ENCODE assay signal across 21 mouse cellular contexts in genomic region chr4:108843336-108843735, GRCm38 (mm10). TPM values are rescaled to one million over a fixed set of nuclear protein-coding genes. Genes with fewer than 3 reads are reported as not detected.
A peak's percentile ranks its signal among the peaks of the same experiment; 100 is the strongest.
DNase-seq lines count a peak whose midpoint lies in the region; ATAC-seq lines count a peak whose summit lies in the region.
"Had no signal": no experiment of that assay in that cellular context is flagged by ENCODE, and none has a peak within 500 bp of the region (broad histone marks: within the 10 kb centered on the region; RNA-seq: fewer than 3 reads in every experiment).

No protein-coding gene starts in this region.

- no peak overlapping the region for H3K9ac ChIP-seq in forebrain, embryonic 15.5 days (replicated peaks)
- no peak overlapping the region for H3K9ac ChIP-seq in hindbrain, embryonic 14.5 days
- no peak overlapping the region for H3K9ac ChIP-seq in neural tube, embryonic 11.5 days (ENCODE audit: low read length)
- H3K9ac ChIP-seq: embryonic facial prominence, embryonic 13.5 days; heart, embryonic 12.5 days; hindbrain, embryonic 13.5 days; intestine, embryonic 15.5 days had no signal

- peak overlapping the region; percentile 62 for H3K27ac ChIP-seq in forebrain, embryonic 10.5 days
- no peak overlapping the region for H3K27ac ChIP-seq in forebrain, embryonic 15.5 days (replicated peaks)
- peak overlapping the region; percentile 75 for H3K27ac ChIP-seq in hindbrain, embryonic 10.5 days
- H3K27ac ChIP-seq in hindbrain, embryonic 14.5 days = no peak overlapping the region
- H3K27ac ChIP-seq in neural tube, embryonic 11.5 days (ENCODE audit: low read depth, low read length) = peak overlapping the region; percentile 8; the same call in 1 of the 2 replicates
- H3K27ac ChIP-seq: embryonic facial prominence, embryonic 13.5 days; hindbrain, embryonic 13.5 days; intestine, embryonic 15.5 days had no signal

- peaks cover 24% of the 10 kb centered on the region for H3K36me3 ChIP-seq in forebrain, embryonic 10.5 days (replicated peaks)
- H3K36me3 ChIP-seq in forebrain, embryonic 15.5 days = no peaks in the 10 kb centered on the region
- H3K36me3 ChIP-seq in hindbrain, embryonic 10.5 days = peaks cover 20% of the 10 kb centered on the region
- H3K36me3 ChIP-seq in hindbrain, embryonic 14.5 days (replicated peaks; ENCODE audit: control insufficient read depth, insufficient read depth) = no peaks in the 10 kb centered on the region
- no peaks in the 10 kb centered on the region for H3K36me3 ChIP-seq in neural tube, embryonic 11.5 days (ENCODE audit: control insufficient read depth, insufficient read depth, low read length)
- H3K36me3 ChIP-seq: intestine, embryonic 15.5 days had no signal

- H3K4me1 ChIP-seq in forebrain, embryonic 10.5 days = peaks cover 24% of the 10 kb centered on the region
- peaks cover 8% of the 10 kb centered on the region for H3K4me1 ChIP-seq in forebrain, embryonic 15.5 days
- H3K4me1 ChIP-seq in hindbrain, embryonic 10.5 days (replicated peaks) = peaks cover 17% of the 10 kb centered on the region
- 0 out of 2 replicates have a peak, but pooled peaks cover 5% of the 10 kb centered on the region for H3K4me1 ChIP-seq in hindbrain, embryonic 14.5 days (replicated peaks; ENCODE audit: control insufficient read depth, insufficient read depth, low read length)
- no peaks in the 10 kb centered on the region for H3K4me1 ChIP-seq in neural tube, embryonic 11.5 days (ENCODE audit: control insufficient read depth, insufficient read depth, low read length)
- H3K4me1 ChIP-seq: embryonic facial prominence, embryonic 13.5 days; intestine, embryonic 15.5 days had no signal

- no peaks in the 10 kb centered on the region for H3K27me3 ChIP-seq in forebrain, embryonic 10.5 days (ENCODE audit: poor library complexity, severe bottlenecking)
- no peaks in the 10 kb centered on the region for H3K27me3 ChIP-seq in forebrain, embryonic 15.5 days
- no peaks in the 10 kb centered on the region for H3K27me3 ChIP-seq in hindbrain, embryonic 10.5 days (ENCODE audit: insufficient read depth, poor library complexity, severe bottlenecking)
- H3K27me3 ChIP-seq in hindbrain, embryonic 14.5 days (ENCODE audit: control insufficient read depth, insufficient read depth, low read length) = no peaks in the 10 kb centered on the region
- H3K27me3 ChIP-seq in neural tube, embryonic 11.5 days (ENCODE audit: control insufficient read depth, insufficient read depth, low read length) = no peaks in the 10 kb centered on the region
- H3K27me3 ChIP-seq: embryonic facial prominence, embryonic 13.5 days; heart, embryonic 12.5 days; hindbrain, embryonic 13.5 days; intestine, embryonic 15.5 days had no signal

- no peak for DNase-seq in forebrain, embryonic 10.5 days (ENCODE audit: extremely low spot score, low spot score)
- no peak for DNase-seq in hindbrain, embryonic 10.5 days (ENCODE audit: low spot score)
- DNase-seq in hindbrain, embryonic 14.5 days (ENCODE audit: low spot score) = no peak
- no peak for DNase-seq in neural tube, embryonic 11.5 days (ENCODE audit: low spot score)
- DNase-seq in neural tube, embryonic 10.5 days (ENCODE audit: extremely low spot score, low spot score) = no peak
- DNase-seq in layer of hippocampus, postnatal 10 days (ENCODE audit: low spot score in 2 of 2) = no peak
- no peak for DNase-seq in left cerebral cortex, adult 9 months (ENCODE audit: low spot score in 2 of 2)
- DNase-seq: adrenal gland, postnatal 14 days; B cell, adult 2 months; cerebellum, adult 18-20 months; cerebellum, adult 9-11 months; cerebellum, postnatal 36 days; gastrocnemius, postnatal 10 days; heart, postnatal 4 days had no signal

- no peaks in the 10 kb centered on the region for H3K9me3 ChIP-seq in forebrain, embryonic 10.5 days
- H3K9me3 ChIP-seq in forebrain, embryonic 15.5 days = no peaks in the 10 kb centered on the region
- no peaks in the 10 kb centered on the region for H3K9me3 ChIP-seq in hindbrain, embryonic 10.5 days
- H3K9me3 ChIP-seq in hindbrain, embryonic 14.5 days (ENCODE audit: control insufficient read depth, low read length) = no peaks in the 10 kb centered on the region
- H3K9me3 ChIP-seq in neural tube, embryonic 11.5 days (ENCODE audit: control insufficient read depth, low read length) = no peaks in the 10 kb centered on the region
- H3K9me3 ChIP-seq: embryonic facial prominence, embryonic 13.5 days; heart, embryonic 12.5 days; hindbrain, embryonic 13.5 days; intestine, embryonic 15.5 days had no signal

- H3K4me3 ChIP-seq in forebrain, embryonic 10.5 days = no peak overlapping the region
- H3K4me3 ChIP-seq in forebrain, embryonic 15.5 days = no peak overlapping the region
- no peak overlapping the region for H3K4me3 ChIP-seq in hindbrain, embryonic 10.5 days
- no peak overlapping the region for H3K4me3 ChIP-seq in hindbrain, embryonic 14.5 days (replicated peaks; ENCODE audit: low read length)
- no peak overlapping the region for H3K4me3 ChIP-seq in neural tube, embryonic 11.5 days (ENCODE audit: low read depth, low read length)
- H3K4me3 ChIP-seq: embryonic facial prominence, embryonic 13.5 days; heart, embryonic 12.5 days; hindbrain, embryonic 13.5 days; intestine, embryonic 15.5 days had no signal

- no peak for ATAC-seq in forebrain, embryonic 15.5 days (replicated peaks)
- ATAC-seq in hindbrain, embryonic 14.5 days (ENCODE audit: low FRiP score) = no peak
- no peak for ATAC-seq in neural tube, embryonic 11.5 days (ENCODE audit: insufficient read depth, low FRiP score, low TSS enrichment)
- ATAC-seq: CD4-positive, CD25-positive, alpha-beta regulatory T cell, adult 4 months; forebrain, embryonic 14.5 days; intestine, embryonic 15.5 days had no signal

- H3K4me2 ChIP-seq in forebrain, embryonic 15.5 days (replicated peaks) = no peak overlapping the region
- H3K4me2 ChIP-seq in hindbrain, embryonic 14.5 days (replicated peaks) = no peak overlapping the region
- H3K4me2 ChIP-seq in neural tube, embryonic 11.5 days (ENCODE audit: low read depth) = no peak overlapping the region
- H3K4me2 ChIP-seq: embryonic facial prominence, embryonic 13.5 days; heart, embryonic 12.5 days; hindbrain, embryonic 13.5 days; intestine, embryonic 15.5 days had no signal

RNA-seq across cellular contexts. Expression of gene Kti12, which starts 4.2 kb away (rescaled TPM):
- 64.1 and 65.3 TPM in 2 replicates for polyA plus RNA-seq in forebrain, embryonic 10.5 days (2016; fragmentation: Nextera tagmentation; extraction: Ambion mirVana)
- polyA plus RNA-seq in forebrain, embryonic 15.5 days (2015; fragmentation: Nextera tagmentation; extraction: Ambion mirVana) = 33.2 and 33.9 TPM in 2 replicates
- polyA plus RNA-seq in hindbrain, embryonic 10.5 days (2016; fragmentation: Nextera tagmentation; extraction: Ambion mirVana) = 52.5 and 57.7 TPM in 2 replicates
- polyA plus RNA-seq in hindbrain, embryonic 14.5 days (2014; fragmentation: Nextera tagmentation; extraction: Ambion mirVana) = 25.5 and 25.9 TPM in 2 replicates
- 49.4 and 49.7 TPM in 2 replicates for polyA plus RNA-seq in neural tube, embryonic 11.5 days (2014; fragmentation: Nextera tagmentation; extraction: Ambion mirVana)
- 10 to 100 TPM; 17.8 to 20.6 TPM for total RNA-seq in layer of hippocampus, postnatal 10 days (2021)

RNA-seq across cellular contexts. Expression of gene A730015C16Rik, which starts 5.1 kb away (rescaled TPM):
- 1.4 and 1.7 TPM in 2 replicates for polyA plus RNA-seq in forebrain, embryonic 10.5 days (2016; fragmentation: Nextera tagmentation; extraction: Ambion mirVana)
- polyA plus RNA-seq in forebrain, embryonic 15.5 days (2015; fragmentation: Nextera tagmentation; extraction: Ambion mirVana) = 1.2 and 2.2 TPM in 2 replicates
- 1.5 and 1.8 TPM in 2 replicates for polyA plus RNA-seq in hindbrain, embryonic 10.5 days (2016; fragmentation: Nextera tagmentation; extraction: Ambion mirVana)
- 0.87 and 1.2 TPM in 2 replicates for polyA plus RNA-seq in hindbrain, embryonic 14.5 days (2014; fragmentation: Nextera tagmentation; extraction: Ambion mirVana)
- 1.1 and 2.5 TPM in 2 replicates for polyA plus RNA-seq in neural tube, embryonic 11.5 days (2014; fragmentation: Nextera tagmentation; extraction: Ambion mirVana)
- total RNA-seq in layer of hippocampus, postnatal 10 days (2021) = under 1 TPM in 1 of 2 experiments, not detected in 1; 0.36 TPM
- total RNA-seq: adrenal gland, postnatal 14 days; gastrocnemius, postnatal 10 days; heart, postnatal 4 days had no signal
- polyA plus RNA-seq: CD4-positive, CD25-positive, alpha-beta regulatory T cell, adult 4 months had no signal

RNA-seq across cellular contexts. Expression of gene Txndc12, which starts 8.9 kb away (rescaled TPM):
- 91.5 and 94.5 TPM in 2 replicates for polyA plus RNA-seq in forebrain, embryonic 10.5 days (2016; fragmentation: Nextera tagmentation; extraction: Ambion mirVana)
- 86.6 and 90.0 TPM in 2 replicates for polyA plus RNA-seq in forebrain, embryonic 15.5 days (2015; fragmentation: Nextera tagmentation; extraction: Ambion mirVana)
- 104 and 106 TPM in 2 replicates for polyA plus RNA-seq in hindbrain, embryonic 10.5 days (2016; fragmentation: Nextera tagmentation; extraction: Ambion mirVana)
- polyA plus RNA-seq in hindbrain, embryonic 14.5 days (2014; fragmentation: Nextera tagmentation; extraction: Ambion mirVana) = 73.6 and 77.4 TPM in 2 replicates
- polyA plus RNA-seq in neural tube, embryonic 11.5 days (2014; fragmentation: Nextera tagmentation; extraction: Ambion mirVana) = 104 and 105 TPM in 2 replicates
- total RNA-seq in layer of hippocampus, postnatal 10 days (2021) = 10 to 100 TPM; 45.2 to 45.9 TPM

RNA-seq across cellular contexts. Expression of gene Btf3l4, which starts 9.9 kb away (rescaled TPM):
- 213 and 218 TPM in 2 replicates for polyA plus RNA-seq in forebrain, embryonic 10.5 days (2016; fragmentation: Nextera tagmentation; extraction: Ambion mirVana)
- 224 and 233 TPM in 2 replicates for polyA plus RNA-seq in forebrain, embryonic 15.5 days (2015; fragmentation: Nextera tagmentation; extraction: Ambion mirVana)
- polyA plus RNA-seq in hindbrain, embryonic 10.5 days (2016; fragmentation: Nextera tagmentation; extraction: Ambion mirVana) = 198 and 208 TPM in 2 replicates
- 187 and 191 TPM in 2 replicates for polyA plus RNA-seq in hindbrain, embryonic 14.5 days (2014; fragmentation: Nextera tagmentation; extraction: Ambion mirVana)
- 235 and 243 TPM in 2 replicates for polyA plus RNA-seq in neural tube, embryonic 11.5 days (2014; fragmentation: Nextera tagmentation; extraction: Ambion mirVana)
- total RNA-seq in layer of hippocampus, postnatal 10 days (2021) = 100 to 1,000 TPM in 1 of 2 experiments, 10 to 100 TPM in 1; 94.1 to 117 TPM

RNA-seq across cellular contexts. Expression of gene Rab3b, which starts 35.5 kb away (rescaled TPM):
- 17.8 and 19.6 TPM in 2 replicates for polyA plus RNA-seq in forebrain, embryonic 10.5 days (2016; fragmentation: Nextera tagmentation; extraction: Ambion mirVana)
- 79.2 and 90.5 TPM in 2 replicates for polyA plus RNA-seq in forebrain, embryonic 15.5 days (2015; fragmentation: Nextera tagmentation; extraction: Ambion mirVana)
- 26.1 and 33.9 TPM in 2 replicates for polyA plus RNA-seq in hindbrain, embryonic 10.5 days (2016; fragmentation: Nextera tagmentation; extraction: Ambion mirVana)
- 187 and 200 TPM in 2 replicates for polyA plus RNA-seq in hindbrain, embryonic 14.5 days (2014; fragmentation: Nextera tagmentation; extraction: Ambion mirVana)
- 25.9 and 27.7 TPM in 2 replicates for polyA plus RNA-seq in neural tube, embryonic 11.5 days (2014; fragmentation: Nextera tagmentation; extraction: Ambion mirVana)
- 10 to 100 TPM; 85.5 to 89.5 TPM for total RNA-seq in layer of hippocampus, postnatal 10 days (2021)
- polyA plus RNA-seq: CD4-positive, CD25-positive, alpha-beta regulatory T cell, adult 4 months had no signal

Comparison
In these comparisons a context has a peak if more than half of its experiments do, and no peak if none do; other contexts are left out.
1. H3K27ac ChIP-seq: peak in forebrain, embryonic 10.5 days (single experiment), hindbrain, embryonic 10.5 days (single experiment) and neural tube, embryonic 11.5 days (single experiment); none in forebrain, embryonic 15.5 days (single experiment) and hindbrain, embryonic 14.5 days (single experiment).